Mouse (Mus musculus) kidney, postnatal 0 days (tissue): ENCODE data around the gene Mc3r. TPM values are rescaled to one million over a fixed set of nuclear protein-coding genes. Genes with fewer than 3 reads are reported as not detected.

Experiments used
- ATAC-seq: fragments of 200-750 bp; cut with Nextera tagmentation; replicated peaks from 2 replicates; pipeline ENCODE4 v1.8.0; 2017; ENCODE audit warnings: low read depth, moderate number of reproducible peaks, moderate TSS enrichment, moderate library complexity; ENCODE audit not compliant: low FRiP score
- DNase-seq: peaks from one replicate; pipeline ENCODE4 v3.0.0-alpha.2; 2016; ENCODE audit warnings: low spot score
- H3K27ac ChIP-seq: fragments of 300-500 bp; sonication (generic); 2 replicates; pipeline ENCODE4 v1.5.1; 2014; ENCODE audit warnings: mild to moderate bottlenecking
- H3K27me3 ChIP-seq: fragments of 300-500 bp; sonication (generic); 2 replicates; pipeline ENCODE4 v1.6.1; 2014; ENCODE audit warnings: low read length, mixed read lengths; ENCODE audit not compliant: insufficient read depth
- H3K36me3 ChIP-seq: fragments of 300-500 bp; sonication (generic); 2 replicates; pipeline ENCODE4 v1.6.1; 2014; ENCODE audit warnings: low read length, mixed read lengths; ENCODE audit not compliant: insufficient read depth
- H3K4me1 ChIP-seq: fragments of 300-500 bp; sonication (generic); replicated peaks from 2 replicates; pipeline ENCODE4 v1.6.1; 2014; ENCODE audit warnings: antibody characterized with exemption, low read length, mixed read lengths; ENCODE audit not compliant: insufficient read depth
- H3K4me2 ChIP-seq: fragments of 300-500 bp; sonication (generic); 2 replicates; pipeline ENCODE4 v1.6.1; 2014; ENCODE audit warnings: mild to moderate bottlenecking, low read length, moderate library complexity, mixed read lengths
- H3K4me3 ChIP-seq: fragments of 300-500 bp; sonication (generic); replicated peaks from 2 replicates; pipeline ENCODE4 v1.5.1; 2014; ENCODE audit warnings: low read depth, low read length
- H3K9ac ChIP-seq: fragments of 300-500 bp; sonication (generic); 2 replicates; pipeline ENCODE4 v1.6.1; 2014; ENCODE audit warnings: low read depth, low read length
- H3K9me3 ChIP-seq: fragments of 300-500 bp; sonication (generic); replicated peaks from 2 replicates; pipeline ENCODE4 v1.6.1; 2016; ENCODE audit warnings: low read length, inconsistent platforms, mixed read lengths
- CTCF ChIP-seq: IDR thresholded peaks from 2 replicates; pipeline ENCODE4 v1.5.1; 2016; ENCODE audit warnings: antibody characterized with exemption, low read depth, mild to moderate bottlenecking, moderate library complexity
- WGBS: fragments of 180-500 bp; shearing (Covaris S2); extraction: QIAGEN DNeasy Blood & Tissue Kit; methylation state at CpG from one replicate; pipeline ENCODE4 v1.1.7; 2014; 5-methylcytosine and 5-hydroxymethylcytosine counted together
- polyA plus RNA-seq: library from polyadenylated mRNA; unstranded; fragments of >200 nt; fragmentation: Nextera tagmentation; extraction: Ambion mirVana; gene quantifications from 2 replicates; pipeline ENCODE4 v1.2.1, GENCODE M21; 2015

Gene Mc3r
- polyA plus RNA-seq, 1 experiment from 2014 or later = not detected

DNA sequence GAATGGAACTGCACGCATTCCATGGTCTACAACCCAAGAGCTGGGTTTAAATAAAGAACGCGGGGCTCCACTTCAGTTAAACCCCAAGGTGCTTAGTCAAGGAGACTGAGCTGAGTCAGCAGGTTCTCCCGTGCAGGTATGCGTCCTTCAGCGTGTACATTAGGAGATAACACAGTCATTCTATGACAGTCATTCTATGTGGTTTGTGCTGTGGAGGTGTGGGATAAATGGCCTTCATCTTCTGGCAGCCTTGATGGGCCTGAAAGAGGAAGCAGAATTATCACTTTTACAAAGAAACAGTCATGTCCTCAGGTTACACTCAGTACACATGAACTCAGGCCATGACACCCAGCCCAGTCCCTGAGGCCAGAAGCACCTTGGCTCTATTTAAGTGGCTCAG lies 14.9 kb downstream of the Mc3r start:
- H3K4me3 ChIP-seq = no peak overlapping the region
- DNase-seq (no peak), ATAC-seq (no peak)
- H3K27me3 ChIP-seq = no peaks in the 10 kb centered on the region
- no peak overlapping the region for H3K4me2 ChIP-seq
- no peak for TF ChIP-seq CTCF
- H3K9ac ChIP-seq = no peak overlapping the region
- no peaks in the 10 kb centered on the region for H3K9me3 ChIP-seq
- H3K4me1 ChIP-seq = no peaks in the 10 kb centered on the region
- 90% methylated on average over 6 of the region's 6 CpGs for WGBS
- no peak overlapping the region for H3K27ac ChIP-seq
- H3K36me3 ChIP-seq = no peaks in the 10 kb centered on the region

DNA sequence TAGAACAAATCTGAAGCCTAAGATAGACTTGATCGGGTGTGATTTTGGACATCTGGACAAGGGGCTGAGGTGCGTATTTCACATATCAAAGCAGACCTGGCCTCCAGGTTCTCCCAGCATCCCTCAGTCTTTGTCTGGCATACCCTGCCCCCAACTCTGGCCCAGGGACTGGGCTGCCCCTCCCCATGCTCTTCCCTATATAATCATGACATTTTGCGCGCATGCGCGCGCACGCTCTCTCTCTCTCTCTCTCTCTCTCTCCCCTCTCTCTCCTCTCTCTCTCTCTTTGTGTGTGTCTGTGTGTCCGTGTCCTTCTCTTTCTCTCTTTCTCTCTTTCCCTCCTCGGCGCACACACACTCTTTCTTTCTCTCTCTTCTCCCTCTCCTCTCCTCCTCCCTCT lies 21.6 kb downstream of the Mc3r start:
- Histone ChIP-seq H3K27ac (no peak overlapping the region), H3K4me3 (no peak overlapping the region), H3K9ac (no peak overlapping the region), H3K36me3 (no peaks in the 10 kb centered on the region), H3K4me2 (no peak overlapping the region), H3K4me1 (no peaks in the 10 kb centered on the region), H3K27me3 (no peaks in the 10 kb centered on the region), H3K9me3 (no peaks in the 10 kb centered on the region)
- no peak for DNase-seq
- no peak for TF ChIP-seq CTCF
- no peak for ATAC-seq
- 91% methylated on average over 11 of the region's 11 CpGs for WGBS

DNA sequence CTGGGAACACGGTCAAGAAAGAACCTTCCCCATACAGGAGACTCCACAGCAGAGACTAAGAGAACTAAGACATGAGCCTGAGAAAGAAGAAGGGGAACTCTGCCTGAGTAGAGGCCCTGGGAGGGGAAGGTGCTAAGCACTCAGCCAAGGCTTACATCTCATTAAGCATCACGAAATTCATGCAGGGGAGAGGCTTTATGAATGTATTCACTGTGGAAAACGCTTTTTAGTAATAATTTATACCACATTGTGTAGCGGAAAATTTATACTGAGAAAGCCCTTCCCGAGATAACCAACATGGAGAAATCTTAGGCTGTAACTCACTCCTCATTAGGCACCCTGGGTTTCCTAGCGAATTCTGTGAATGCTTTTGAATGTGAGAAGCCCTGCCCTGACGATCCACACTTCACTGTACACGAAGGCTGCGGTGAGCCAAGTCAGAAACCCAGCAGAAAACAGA lies 22.2 kb downstream of the Mc3r start:
- Histone ChIP-seq H3K9me3 (no peaks in the 10 kb centered on the region), H3K36me3 (no peaks in the 10 kb centered on the region), H3K9ac (no peak overlapping the region), H3K4me3 (no peak overlapping the region), H3K4me1 (no peaks in the 10 kb centered on the region), H3K4me2 (no peak overlapping the region), H3K27me3 (no peaks in the 10 kb centered on the region), H3K27ac (no peak overlapping the region)
- no peak for TF ChIP-seq CTCF
- 51% methylated on average over 9 of the region's 9 CpGs for WGBS
- DNase-seq (no peak), ATAC-seq (no peak)

DNA sequence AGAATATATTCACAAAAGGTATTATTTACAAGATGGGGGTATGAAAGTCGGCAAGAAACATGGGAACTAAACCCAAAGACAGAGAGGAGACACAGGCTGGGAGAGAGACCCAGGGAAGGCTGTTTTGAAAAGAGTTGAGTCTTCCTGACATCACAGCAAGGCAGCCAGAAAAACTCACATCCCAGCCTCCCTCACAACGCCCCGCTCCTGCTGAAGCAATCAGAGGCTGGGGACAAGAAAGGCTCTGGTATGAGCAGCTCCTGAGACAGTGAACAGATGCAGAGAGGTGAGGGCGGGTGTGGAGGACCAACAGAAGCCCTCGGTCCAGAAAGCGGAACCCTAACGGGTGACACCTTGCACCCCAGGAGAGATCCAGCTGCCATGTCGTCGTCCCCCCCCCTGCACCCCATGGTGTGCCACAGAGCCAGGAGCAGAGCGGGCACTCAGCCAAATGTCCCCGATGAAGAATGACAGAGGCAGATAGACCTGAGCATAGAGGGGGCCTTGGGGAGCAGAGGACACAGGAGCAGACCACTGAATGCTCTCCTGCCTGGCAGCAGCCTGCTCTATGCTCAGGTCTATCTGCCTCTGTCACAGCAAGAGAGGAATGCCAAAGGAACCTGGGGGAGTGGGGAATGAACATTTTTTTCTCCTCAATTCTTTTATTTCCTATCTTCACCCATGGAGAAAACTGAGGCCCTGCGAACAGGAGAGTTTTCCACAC lies 22.8 kb downstream of the Mc3r start:
- ATAC-seq = no peak
- no peak overlapping the region for H3K4me3 ChIP-seq
- H3K27ac ChIP-seq = no peak overlapping the region
- no peak for DNase-seq
- 75% methylated on average over 12 of the region's 12 CpGs for WGBS
- no peaks in the 10 kb centered on the region for H3K9me3 ChIP-seq
- H3K4me2 ChIP-seq = no peak overlapping the region
- no peak for TF ChIP-seq CTCF
- no peaks in the 10 kb centered on the region for H3K4me1 ChIP-seq
- no peaks in the 10 kb centered on the region for H3K36me3 ChIP-seq
- H3K27me3 ChIP-seq = no peaks in the 10 kb centered on the region
- H3K9ac ChIP-seq = no peak overlapping the region

DNA sequence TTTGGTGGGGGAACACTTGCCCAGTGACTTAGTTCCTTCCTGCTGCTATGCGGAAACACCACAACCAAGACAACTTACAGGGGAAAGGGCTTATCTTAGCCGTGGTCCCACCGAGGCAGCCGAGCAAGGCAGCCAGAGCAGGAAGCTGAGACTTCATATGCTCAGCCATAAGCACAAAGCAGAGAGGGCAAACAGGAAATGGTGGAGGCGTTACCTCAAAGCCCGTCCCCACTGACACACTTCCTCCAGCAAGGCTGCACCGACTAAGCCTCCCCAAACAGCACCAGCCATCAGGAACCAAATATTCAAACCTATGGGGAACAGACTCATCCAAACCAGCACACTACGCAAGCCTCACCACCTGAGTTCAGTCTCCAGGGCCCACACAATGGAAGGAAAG lies 26.4 kb downstream of the Mc3r start:
- Histone ChIP-seq H3K4me1 (no peaks in the 10 kb centered on the region), H3K27ac (no peak overlapping the region), H3K27me3 (no peaks in the 10 kb centered on the region), H3K9ac (no peak overlapping the region), H3K4me2 (no peak overlapping the region), H3K9me3 (no peaks in the 10 kb centered on the region), H3K4me3 (no peak overlapping the region), H3K36me3 (no peaks in the 10 kb centered on the region)
- WGBS = 78% methylated on average over 8 of the region's 8 CpGs
- no peak for TF ChIP-seq CTCF
- ATAC-seq (no peak), DNase-seq (no peak)

DNA sequence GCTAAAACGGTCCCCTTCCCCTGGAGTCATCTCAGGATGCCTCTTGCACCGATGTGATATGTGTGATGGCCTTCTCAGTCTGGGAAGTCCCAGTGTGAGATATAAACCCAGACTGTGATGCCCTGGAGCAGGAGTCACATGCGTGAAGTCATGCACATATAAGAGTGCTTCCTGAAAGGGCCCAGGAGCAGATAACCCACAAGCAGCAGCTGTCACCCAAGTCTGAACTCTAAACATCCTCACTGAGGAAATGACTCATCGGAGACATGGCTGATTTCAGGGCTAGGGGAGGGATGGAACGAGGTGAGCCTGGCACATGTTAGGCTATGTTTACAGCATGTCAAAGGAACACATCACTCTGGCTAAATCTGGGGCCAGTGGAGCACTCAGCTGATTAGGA lies 27.9 kb downstream of the Mc3r start:
- H3K9me3 ChIP-seq = no peaks in the 10 kb centered on the region
- no peak overlapping the region for H3K4me2 ChIP-seq
- H3K27me3 ChIP-seq = no peaks in the 10 kb centered on the region
- WGBS = 58% methylated on average over 5 of the region's 5 CpGs
- H3K36me3 ChIP-seq = no peaks in the 10 kb centered on the region
- no peak overlapping the region for H3K27ac ChIP-seq
- TF ChIP-seq CTCF = no peak
- DNase-seq (no peak), ATAC-seq (no peak)
- no peak overlapping the region for H3K4me3 ChIP-seq
- H3K4me1 ChIP-seq = no peaks in the 10 kb centered on the region
- no peak overlapping the region for H3K9ac ChIP-seq

DNA sequence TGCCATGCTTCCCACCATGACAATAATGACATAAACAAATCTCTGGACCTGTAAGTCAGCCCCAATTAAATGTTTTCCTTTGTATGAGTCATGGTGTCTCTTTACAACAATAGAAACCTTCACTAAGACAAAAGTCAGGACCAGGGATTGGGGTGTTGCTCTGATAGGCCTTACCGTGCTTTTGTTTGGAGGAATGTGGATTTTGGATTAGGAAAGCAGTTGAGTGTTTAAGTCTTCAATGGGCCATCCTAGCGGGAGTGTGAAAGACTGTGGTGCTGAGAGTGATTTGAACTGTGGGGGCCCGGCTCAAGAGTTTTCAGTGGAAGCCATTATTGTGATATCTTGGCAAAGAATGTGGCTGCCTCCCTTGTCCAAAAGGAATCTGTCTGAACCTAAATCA lies 30.7 kb downstream of the Mc3r start:
- no peak overlapping the region for H3K27ac ChIP-seq
- no peak for TF ChIP-seq CTCF
- no peaks in the 10 kb centered on the region for H3K9me3 ChIP-seq
- no peak for DNase-seq
- no peak for ATAC-seq
- no peak overlapping the region for H3K9ac ChIP-seq
- H3K36me3 ChIP-seq = no peaks in the 10 kb centered on the region
- 84% methylated on average over 3 of the region's 3 CpGs for WGBS
- H3K4me1 ChIP-seq = no peaks in the 10 kb centered on the region
- no peaks in the 10 kb centered on the region for H3K27me3 ChIP-seq
- H3K4me2 ChIP-seq = no peak overlapping the region
- H3K4me3 ChIP-seq = no peak overlapping the region
